Mouse (Mus musculus): Measurements from ENCODE around the gene Nup85. TPM values are rescaled to one million over a fixed set of nuclear protein-coding genes. Genes with fewer than 3 reads are reported as not detected.
A peak's percentile ranks its signal among the peaks of the same experiment; 100 is the strongest.

The Nup85 gene
- polyA plus RNA-seq, 1 experiment: 41.8 TPM

DNA sequence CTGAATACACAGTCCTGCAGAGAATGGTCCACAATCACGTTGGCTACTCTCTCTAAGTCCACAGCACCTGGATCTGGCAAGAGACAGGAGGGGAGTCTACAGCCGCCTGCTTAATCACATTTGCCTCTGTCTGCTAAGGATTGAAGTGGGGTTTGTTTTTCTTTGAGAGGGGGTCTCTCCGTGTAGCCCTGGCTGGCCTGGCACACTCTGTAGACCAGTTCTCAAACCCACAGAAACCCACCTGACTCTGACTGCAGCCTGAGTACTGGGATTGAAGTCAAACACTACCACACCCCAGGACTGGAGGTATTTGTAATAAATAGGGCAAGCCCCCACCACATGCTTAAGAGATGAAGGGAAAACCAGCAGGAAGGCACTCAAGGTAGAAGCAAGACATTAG is 45.3 kb downstream of the Nup85 start:
- TF ChIP-seq POLR2A (IDR thresholded peaks at IDR 0.05; ENCODE audit: borderline replicate concordance, extremely low read depth, low read depth, low read length) (no peak), CTCF (IDR thresholded peaks at IDR 0.05; ENCODE audit: insufficient read depth, low read length) (no peak)
- no peak for DNase-seq
- Histone ChIP-seq H3K4me1 (ENCODE audit: control insufficient read depth, insufficient read depth, low read length) (peaks cover 12% of the 10 kb centered on the region), H3K4me3 (replicated peaks; ENCODE audit: extremely low read depth, low read depth, low read length) (no peak overlapping the region)
- WGBS: 73% methylated on average over 3 of the region's 3 CpGs

DNA sequence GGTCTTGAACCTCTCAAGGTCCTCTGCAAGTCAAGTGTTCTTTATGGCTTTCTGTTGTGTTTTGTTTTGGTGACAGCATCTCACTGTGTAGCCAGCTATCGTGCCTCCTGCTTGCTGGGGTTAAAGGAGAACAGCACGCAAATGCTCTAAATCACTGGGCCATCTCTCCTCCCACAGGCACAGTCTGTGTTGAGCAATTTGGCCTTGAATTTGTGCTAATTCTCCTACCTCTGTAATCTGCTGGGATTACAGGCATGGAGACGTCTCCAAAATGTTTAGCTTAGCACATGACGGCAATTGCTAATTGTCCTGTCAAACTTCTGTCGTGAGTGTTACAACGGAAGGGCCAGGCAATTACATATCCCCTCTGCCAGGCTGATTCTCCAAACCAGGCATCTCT is 46.9 kb downstream of the Nup85 start:
- no peak for TF ChIP-seq CTCF (IDR thresholded peaks at IDR 0.05; ENCODE audit: insufficient read depth, low read length)
- no peak for TF ChIP-seq POLR2A (IDR thresholded peaks at IDR 0.05; ENCODE audit: borderline replicate concordance, extremely low read depth, low read depth, low read length)
- DNase-seq: no peak
- Histone ChIP-seq H3K4me1 (ENCODE audit: control insufficient read depth, insufficient read depth, low read length) (peaks cover 8% of the 10 kb centered on the region), H3K4me3 (replicated peaks; ENCODE audit: extremely low read depth, low read depth, low read length) (no peak overlapping the region)
- WGBS: 80% methylated on average over 6 of the region's 6 CpGs

DNA sequence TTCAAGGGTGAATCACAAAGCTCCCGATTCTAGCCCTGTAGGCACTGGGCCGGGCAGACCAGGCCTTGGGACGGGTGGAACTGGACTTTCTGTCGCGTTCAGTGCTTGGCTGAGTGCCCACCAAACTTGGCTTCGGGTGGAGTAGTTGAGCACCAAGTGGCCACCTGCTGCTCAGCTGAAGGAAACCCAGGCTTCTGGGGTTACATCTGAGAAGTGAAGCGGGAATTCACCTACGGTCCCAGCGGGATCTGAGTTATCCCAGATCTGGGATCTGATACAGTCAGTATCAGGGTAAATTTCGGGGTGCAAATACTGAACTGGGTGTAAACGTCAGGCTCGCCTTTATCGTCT is 47.8 kb downstream of the Nup85 start:
- H3K4me1 ChIP-seq (ENCODE audit: control insufficient read depth, insufficient read depth, low read length): peaks cover 8% of the 10 kb centered on the region
- WGBS: under 1% methylated on average over 13 of the region's 13 CpGs
- peak overlapping the region; percentile 66 for H3K4me3 ChIP-seq (replicated peaks; ENCODE audit: extremely low read depth, low read depth, low read length)
- peak; percentile 79 for DNase-seq
- TF ChIP-seq CTCF (IDR thresholded peaks at IDR 0.05; ENCODE audit: insufficient read depth, low read length) (peak; percentile 15; the same call in 1 of the 2 replicates), POLR2A (IDR thresholded peaks at IDR 0.05; ENCODE audit: borderline replicate concordance, extremely low read depth, low read depth, low read length) (no peak)

- peak; percentile 98 for DNase-seq
- under 1% methylated on average over 75 of the region's 80 CpGs for WGBS
Observed at GRCm38 (mm10) chr11:115612410-115613137, 48.3 kb downstream of the Nup85 start, which contains the start of gene Mif4gd. TSS of gene Mif4gd (minus strand) at chr11:115612969.

DNA sequence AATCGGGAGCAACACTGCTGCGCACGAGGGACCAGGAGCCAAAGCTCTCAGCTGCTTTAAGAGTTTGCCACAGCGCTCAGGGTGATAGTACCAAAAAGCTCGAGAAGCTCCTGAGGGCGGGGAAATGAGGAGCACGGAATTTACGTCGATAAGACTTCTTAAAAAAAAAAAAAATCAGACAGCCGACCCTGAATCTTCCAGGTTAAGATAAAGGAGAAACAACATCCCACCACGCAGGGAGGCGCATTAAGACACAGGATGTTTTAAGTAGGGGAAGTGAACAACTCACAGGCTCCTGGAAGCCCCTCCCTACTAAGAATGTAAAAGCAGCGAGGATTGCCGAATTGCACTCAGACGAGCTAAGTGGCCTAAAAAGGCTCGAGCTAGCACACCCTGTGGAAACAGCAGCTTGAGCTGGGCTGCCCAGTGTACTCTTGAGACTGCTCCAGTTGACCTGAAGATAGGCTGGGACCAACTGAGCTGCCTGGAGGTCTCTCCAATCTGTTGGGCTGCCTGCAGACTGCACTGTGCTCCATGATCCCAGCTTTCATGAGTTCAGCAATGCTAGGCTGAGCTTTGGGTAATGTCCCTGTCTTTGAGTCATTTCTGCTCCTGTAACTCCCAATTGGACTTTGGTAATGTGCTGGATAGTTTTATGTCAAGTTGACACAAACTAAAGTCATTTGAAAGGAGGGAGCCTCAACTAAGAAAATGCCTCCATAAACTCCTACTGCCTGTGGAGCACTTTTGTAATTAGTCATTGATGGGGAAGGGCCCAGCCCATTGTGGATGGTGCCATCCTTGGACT is 49.1 kb downstream of the Nup85 start:
- TF ChIP-seq POLR2A (IDR thresholded peaks at IDR 0.05; ENCODE audit: borderline replicate concordance, extremely low read depth, low read depth, low read length) (no peak), CTCF (IDR thresholded peaks at IDR 0.05; ENCODE audit: insufficient read depth, low read length) (no peak)
- DNase-seq: no peak
- 0% methylated on average over 16 of the region's 16 CpGs for WGBS
- peak overlapping the region; percentile 81 for H3K4me3 ChIP-seq (replicated peaks; ENCODE audit: extremely low read depth, low read depth, low read length)
- peaks cover 8% of the 10 kb centered on the region for H3K4me1 ChIP-seq (ENCODE audit: control insufficient read depth, insufficient read depth, low read length)

More at GRCm38 (mm10) chr11:115612410-115613137, 48.3 kb downstream of the Nup85 start, which contains the start of gene Mif4gd:
- TF ChIP-seq CTCF (IDR thresholded peaks at IDR 0.05; ENCODE audit: insufficient read depth, low read length) (no peak), POLR2A (IDR thresholded peaks at IDR 0.05; ENCODE audit: borderline replicate concordance, extremely low read depth, low read depth, low read length) (peak; percentile 59; the same call in 1 of the 2 replicates)
- Histone ChIP-seq H3K4me3 (replicated peaks; ENCODE audit: extremely low read depth, low read depth, low read length) (peak within 1 kb of the TSS; percentile 81), H3K4me1 (ENCODE audit: control insufficient read depth, insufficient read depth, low read length) (peaks cover 8% of the 10 kb centered on the region)

- Histone ChIP-seq H3K4me3 (replicated peaks; ENCODE audit: extremely low read depth, low read depth, low read length) (no peak overlapping the region), H3K4me1 (ENCODE audit: control insufficient read depth, insufficient read depth, low read length) (peaks cover 8% of the 10 kb centered on the region)
- 77% methylated on average over 10 of the region's 10 CpGs for WGBS
- DNase-seq: no peak
- TF ChIP-seq POLR2A (IDR thresholded peaks at IDR 0.05; ENCODE audit: borderline replicate concordance, extremely low read depth, low read depth, low read length): no peak
Observed at GRCm38 (mm10) chr11:115614346-115615107, 50.3 kb downstream of the Nup85 start.

DNA sequence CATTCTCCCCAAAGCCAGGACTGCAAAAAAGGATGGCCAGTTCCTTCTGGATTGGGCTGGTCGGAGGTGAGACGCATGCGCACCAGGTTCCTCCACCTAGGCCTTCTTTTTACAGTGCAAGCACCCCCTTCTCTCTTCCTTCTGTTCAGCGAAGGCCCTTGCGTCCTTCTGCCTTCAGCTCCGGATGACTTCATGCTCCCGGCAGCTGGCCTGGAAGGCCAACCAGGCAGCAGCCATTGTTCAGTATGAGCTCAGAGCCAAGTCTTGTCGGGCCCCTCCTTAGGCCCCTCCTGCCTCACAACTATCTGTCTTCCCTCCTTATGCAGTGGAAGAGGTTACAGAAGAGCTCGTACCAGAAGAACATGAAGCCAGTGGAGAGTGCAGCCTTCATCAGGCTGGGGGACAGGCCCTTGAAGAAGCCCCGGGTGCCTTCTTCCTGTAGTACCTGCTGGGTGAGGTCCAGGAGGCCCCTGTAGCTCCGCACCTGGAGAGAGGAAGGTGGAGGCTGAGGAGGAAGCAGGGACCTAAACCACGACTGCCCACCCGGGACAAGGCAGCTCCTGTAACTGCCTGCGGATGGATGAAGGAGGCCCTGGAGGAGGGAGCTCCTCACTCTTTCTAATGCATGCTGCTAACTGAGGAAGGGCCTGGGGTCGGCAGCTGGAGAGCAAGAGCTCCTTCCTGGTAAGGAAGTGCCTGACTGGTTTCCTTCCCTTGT is 51.0 kb downstream of the Nup85 start:
- no peak for DNase-seq
- Histone ChIP-seq H3K4me1 (ENCODE audit: control insufficient read depth, insufficient read depth, low read length) (peaks cover 8% of the 10 kb centered on the region), H3K4me3 (replicated peaks; ENCODE audit: extremely low read depth, low read depth, low read length) (no peak overlapping the region)
- WGBS: 70% methylated on average over 15 of the region's 15 CpGs
- TF ChIP-seq CTCF (IDR thresholded peaks at IDR 0.05; ENCODE audit: insufficient read depth, low read length): no peak
- no peak for TF ChIP-seq POLR2A (IDR thresholded peaks at IDR 0.05; ENCODE audit: borderline replicate concordance, extremely low read depth, low read depth, low read length)

DNA sequence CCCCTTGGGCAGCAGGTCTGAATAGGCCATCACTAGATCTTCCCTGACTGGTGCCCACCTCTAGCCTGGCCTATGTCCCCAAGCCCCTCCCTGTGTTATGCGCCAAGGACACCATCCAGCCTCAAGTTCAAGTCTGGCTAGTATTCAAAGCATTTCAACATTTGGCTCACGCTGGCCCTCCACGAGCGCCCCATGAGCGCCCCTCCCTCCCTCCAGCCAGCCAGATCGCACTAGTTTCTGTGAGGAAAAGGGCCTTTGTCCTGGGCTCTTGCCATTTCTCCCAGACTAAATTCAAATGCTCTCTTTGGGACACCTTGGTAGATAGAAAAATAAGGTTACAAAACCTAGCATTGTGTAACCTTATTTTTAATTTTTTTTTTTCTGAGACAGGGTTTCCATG is 51.6 kb downstream of the Nup85 start:
- TF ChIP-seq POLR2A (IDR thresholded peaks at IDR 0.05; ENCODE audit: borderline replicate concordance, extremely low read depth, low read depth, low read length): no peak
- TF ChIP-seq CTCF (IDR thresholded peaks at IDR 0.05; ENCODE audit: insufficient read depth, low read length): no peak
- no peak overlapping the region for H3K4me3 ChIP-seq (replicated peaks; ENCODE audit: extremely low read depth, low read depth, low read length)
- 79% methylated on average over 6 of the region's 6 CpGs for WGBS

GRCm38 (mm10) chr11:115616371-115616770 is 52.1 kb downstream of the Nup85 start:
- no peak for DNase-seq
- peaks cover 8% of the 10 kb centered on the region for H3K4me1 ChIP-seq (ENCODE audit: control insufficient read depth, insufficient read depth, low read length)
- WGBS: 92% methylated on average over 7 of the region's 7 CpGs
- TF ChIP-seq CTCF (IDR thresholded peaks at IDR 0.05; ENCODE audit: insufficient read depth, low read length) (no peak), POLR2A (IDR thresholded peaks at IDR 0.05; ENCODE audit: borderline replicate concordance, extremely low read depth, low read depth, low read length) (no peak)
- no peak overlapping the region for H3K4me3 ChIP-seq (replicated peaks; ENCODE audit: extremely low read depth, low read depth, low read length)

More for the DNA sequence above, 51.6 kb downstream of the Nup85 start:
- peaks cover 8% of the 10 kb centered on the region for H3K4me1 ChIP-seq (ENCODE audit: control insufficient read depth, insufficient read depth, low read length)
- no peak for DNase-seq
